Mouse (Mus musculus): ENCODE measurements at regions not wholly inside any gene's neighbourhood (a gene's known extent, or its start where the extent isn't known, plus 50 kb on each side); places are given as distances from the start of the nearest gene placed in this dataset.

- no peak overlapping the region for H3K9ac ChIP-seq (ENCODE audit: control insufficient read depth, low read depth, low read length, poor library complexity, severe bottlenecking)
Observed at GRCm38 (mm10) chr13:111136392-111136791, 118.4 kb upstream of the Actbl2 start.

GRCm38 (mm10) chr13:111142757-111143420 is 111.9 kb upstream of the Actbl2 start:
- no peak overlapping the region for H3K4me3 ChIP-seq (ENCODE audit: control insufficient read depth in 1 of 2, insufficient read depth in 1 of 2, low read depth in 2 of 2, low read length in 2 of 2)
- no peak overlapping the region for H3K27ac ChIP-seq (ENCODE audit: control insufficient read depth, low read depth, low read length)
- no peaks in the 10 kb centered on the region for H3K27me3 ChIP-seq (ENCODE audit: control insufficient read depth in 1 of 2, insufficient read depth in 2 of 2, low read length in 2 of 2)
- H3K79me2 ChIP-seq (ENCODE audit: control insufficient read depth, insufficient read depth, low read length, poor library complexity) = no peaks in the 10 kb centered on the region
- no peaks in the 10 kb centered on the region for H3K36me3 ChIP-seq (ENCODE audit: control insufficient read depth in 1 of 2, insufficient read depth in 2 of 2, low read length in 2 of 2)
- DNase-seq (ENCODE audit: low read depth, low spot score) = no peak
- no peak for TF ChIP-seq TAL1 (IDR thresholded peaks at IDR 0.05; ENCODE audit: low read length)
- no peak for TF ChIP-seq KAT2A (conservative IDR thresholded peaks at IDR 0.05; ENCODE audit: low read depth, low read length)
- no peak for TF ChIP-seq HCFC1 (IDR thresholded peaks at IDR 0.05; ENCODE audit: low read depth, low read length)
- no peak for TF ChIP-seq ETS1 (IDR thresholded peaks at IDR 0.05; ENCODE audit: low read depth, low read length)
- no peaks in the 10 kb centered on the region for H3K9me3 ChIP-seq (replicated peaks; ENCODE audit: insufficient read depth, low read length)
- H3K9ac ChIP-seq (ENCODE audit: control insufficient read depth, low read depth, low read length, poor library complexity, severe bottlenecking) = no peak overlapping the region
- no peaks in the 10 kb centered on the region for H3K4me1 ChIP-seq (ENCODE audit: control insufficient read depth in 1 of 2, insufficient read depth in 2 of 2, low read length in 2 of 2)

More at GRCm38 (mm10) chr13:111136392-111136791, 118.4 kb upstream of the Actbl2 start:
- no peak for TF ChIP-seq NRF1 (IDR thresholded peaks at IDR 0.05; ENCODE audit: insufficient read depth, low read depth, low read length, poor library complexity, severe bottlenecking)
- TF ChIP-seq RCOR1 (IDR thresholded peaks at IDR 0.05; ENCODE audit: low read depth, low read length) = no peak
- no peak for TF ChIP-seq TCF12 (IDR thresholded peaks at IDR 0.05; ENCODE audit: low read depth, low read length)
- TF ChIP-seq TBP (IDR thresholded peaks at IDR 0.05; ENCODE audit: low read depth, low read length) = no peak
- TF ChIP-seq SIN3A (IDR thresholded peaks at IDR 0.05; ENCODE audit: low read length) = no peak
- no peak for TF ChIP-seq MYB (IDR thresholded peaks at IDR 0.05; ENCODE audit: low read depth, low read length)
- no peak for TF ChIP-seq ZMIZ1 (IDR thresholded peaks at IDR 0.05; ENCODE audit: low read depth, low read length)
- TF ChIP-seq USF1 (IDR thresholded peaks at IDR 0.05; ENCODE audit: low read depth, low read length) = no peak
- no peak for TF ChIP-seq RAD21 (IDR thresholded peaks at IDR 0.05; ENCODE audit: low read depth, low read length)
- H3K9me3 ChIP-seq (replicated peaks; ENCODE audit: insufficient read depth, low read length) = no peaks in the 10 kb centered on the region
- H3K4me1 ChIP-seq (ENCODE audit: control insufficient read depth in 1 of 2, insufficient read depth in 2 of 2, low read length in 2 of 2) = no peaks in the 10 kb centered on the region
- H3K4me3 ChIP-seq (ENCODE audit: control insufficient read depth in 1 of 2, insufficient read depth in 1 of 2, low read depth in 2 of 2, low read length in 2 of 2) = no peak overlapping the region
- no peaks in the 10 kb centered on the region for H3K36me3 ChIP-seq (ENCODE audit: control insufficient read depth in 1 of 2, insufficient read depth in 2 of 2, low read length in 2 of 2)
- H3K79me2 ChIP-seq (ENCODE audit: control insufficient read depth, insufficient read depth, low read length, poor library complexity) = no peaks in the 10 kb centered on the region
- no peaks in the 10 kb centered on the region for H3K27me3 ChIP-seq (ENCODE audit: control insufficient read depth in 1 of 2, insufficient read depth in 2 of 2, low read length in 2 of 2)
- DNase-seq (ENCODE audit: low read depth, low spot score) = no peak
- no peak overlapping the region for H3K27ac ChIP-seq (ENCODE audit: control insufficient read depth, low read depth, low read length)

GRCm38 (mm10) chr13:111144721-111145120 is 110.1 kb upstream of the Actbl2 start:
- H3K27me3 ChIP-seq (ENCODE audit: control insufficient read depth in 1 of 2, insufficient read depth in 2 of 2, low read length in 2 of 2) = no peaks in the 10 kb centered on the region
- H3K27ac ChIP-seq (ENCODE audit: control insufficient read depth, low read depth, low read length) = no peak overlapping the region
- no peak overlapping the region for H3K4me3 ChIP-seq (ENCODE audit: control insufficient read depth in 1 of 2, insufficient read depth in 1 of 2, low read depth in 2 of 2, low read length in 2 of 2)
- no peak overlapping the region for H3K9ac ChIP-seq (ENCODE audit: control insufficient read depth, low read depth, low read length, poor library complexity, severe bottlenecking)
- no peak for TF ChIP-seq SMC3 (IDR thresholded peaks at IDR 0.05; ENCODE audit: low read depth, low read length)
- TF ChIP-seq HCFC1 (IDR thresholded peaks at IDR 0.05; ENCODE audit: low read depth, low read length) = no peak
- TF ChIP-seq POLR2AphosphoS2 (IDR thresholded peaks at IDR 0.05; ENCODE audit: low read length) = no peak
- TF ChIP-seq MAFK (IDR thresholded peaks at IDR 0.05; ENCODE audit: borderline replicate concordance, low read depth, low read length) = no peak
- no peak for TF ChIP-seq USF1 (IDR thresholded peaks at IDR 0.05; ENCODE audit: low read depth, low read length)
- no peak for TF ChIP-seq ZNF384 (IDR thresholded peaks at IDR 0.05; ENCODE audit: low read depth, low read length)
- no peak for TF ChIP-seq POLR2A (IDR thresholded peaks at IDR 0.05; ENCODE audit: control insufficient read depth in 1 of 2, insufficient read depth in 1 of 2, low read depth in 1 of 2, low read length in 2 of 2, poor library complexity in 1 of 2)
- TF ChIP-seq MXI1 (IDR thresholded peaks at IDR 0.05; ENCODE audit: low read depth, low read length) = no peak
- TF ChIP-seq BHLHE40 (IDR thresholded peaks at IDR 0.05; ENCODE audit: borderline replicate concordance, low read depth, low read length) = no peak
- no peak for TF ChIP-seq MAX (IDR thresholded peaks at IDR 0.05; ENCODE audit: low read length)
- TF ChIP-seq CHD2 (IDR thresholded peaks at IDR 0.05; ENCODE audit: low read length) = no peak
- TF ChIP-seq ZMIZ1 (IDR thresholded peaks at IDR 0.05; ENCODE audit: low read depth, low read length) = no peak
- TF ChIP-seq E2F4 (IDR thresholded peaks at IDR 0.05; ENCODE audit: borderline replicate concordance, low read depth, low read length) = no peak
- TF ChIP-seq MYB (IDR thresholded peaks at IDR 0.05; ENCODE audit: low read depth, low read length) = no peak
- TF ChIP-seq JUND (IDR thresholded peaks at IDR 0.05; ENCODE audit: low read depth, low read length) = no peak
- no peaks in the 10 kb centered on the region for H3K9me3 ChIP-seq (replicated peaks; ENCODE audit: insufficient read depth, low read length)
- DNase-seq (ENCODE audit: low read depth, low spot score) = no peak
- H3K36me3 ChIP-seq (ENCODE audit: control insufficient read depth in 1 of 2, insufficient read depth in 2 of 2, low read length in 2 of 2) = no peaks in the 10 kb centered on the region
- no peaks in the 10 kb centered on the region for H3K79me2 ChIP-seq (ENCODE audit: control insufficient read depth, insufficient read depth, low read length, poor library complexity)
- H3K4me1 ChIP-seq (ENCODE audit: control insufficient read depth in 1 of 2, insufficient read depth in 2 of 2, low read length in 2 of 2) = no peaks in the 10 kb centered on the region
